Mouse (Mus musculus): ENCODE results near the gene Nup107. TPM values are rescaled to one million over a fixed set of nuclear protein-coding genes. Genes with fewer than 3 reads are reported as not detected.

The Nup107 gene
- polyA plus RNA-seq, 1 experiment from 2014 or later: 39.1 TPM

DNA sequence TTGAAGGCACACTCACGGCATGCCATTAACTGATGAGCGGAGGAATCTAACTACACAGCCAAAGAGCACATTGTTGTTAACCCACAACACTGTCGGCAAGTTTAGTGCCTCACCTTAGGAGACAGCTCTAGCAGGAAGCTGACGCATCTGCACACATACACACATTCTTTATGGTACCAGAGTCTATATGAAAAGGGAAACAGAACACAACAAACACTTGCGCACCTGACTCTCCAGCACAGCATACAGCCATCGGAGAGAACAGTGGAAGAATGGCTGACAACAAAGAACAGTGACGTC lies 24.4 kb downstream of the Nup107 start:
- WGBS: 91% methylated on average over 7 of the region's 7 CpGs
- H3K36me3 ChIP-seq (replicated peaks; ENCODE audit: control insufficient read depth, insufficient read depth): peaks cover 88% of the 10 kb centered on the region

DNA sequence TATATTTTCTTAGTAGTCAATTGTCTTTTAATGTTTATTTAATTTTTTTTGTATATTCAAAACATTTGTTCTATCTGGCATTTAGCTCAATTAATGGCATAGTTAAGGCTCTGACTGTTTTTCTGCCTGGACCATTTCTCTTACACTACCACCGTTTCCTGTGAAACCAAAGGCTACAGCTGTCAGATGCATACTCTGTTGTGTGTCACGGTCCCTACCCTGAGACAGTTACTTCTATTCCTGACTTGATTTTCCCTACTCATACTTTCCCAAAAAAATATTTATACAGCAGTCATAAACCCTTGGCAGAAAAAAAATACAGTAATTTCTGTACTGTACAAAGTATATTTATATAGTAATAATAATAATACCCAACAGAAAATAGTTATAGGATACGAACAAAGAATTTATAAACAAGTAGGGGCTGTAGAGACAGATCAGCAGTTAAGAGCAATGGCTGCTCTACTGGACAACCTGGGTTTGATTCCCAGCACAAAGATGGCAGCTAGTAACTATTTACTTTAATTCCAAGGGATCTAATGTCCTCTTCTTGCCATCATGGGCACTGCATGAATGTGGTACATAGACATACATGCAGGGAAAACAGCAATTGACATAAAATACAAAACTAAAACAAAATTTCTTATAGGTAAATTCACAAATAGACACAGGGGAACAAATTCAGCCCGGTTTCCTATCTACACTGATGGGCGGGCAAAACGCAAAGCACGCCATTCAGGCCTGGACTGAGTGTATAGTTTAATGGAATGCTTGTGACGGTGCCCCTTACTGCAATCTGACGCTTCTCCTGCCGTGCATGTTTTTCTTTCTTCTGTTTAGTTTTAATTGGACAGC lies 25.0 kb downstream of the Nup107 start:
- Histone ChIP-seq H3K4me1 (replicated peaks; ENCODE audit: control insufficient read depth, insufficient read depth, low read length) (no peaks in the 10 kb centered on the region), H3K4me3 (replicated peaks; ENCODE audit: low read length) (no peak overlapping the region), H3K9me3 (ENCODE audit: control insufficient read depth, low read length) (no peaks in the 10 kb centered on the region), H3K36me3 (replicated peaks; ENCODE audit: control insufficient read depth, insufficient read depth) (peaks cover 88% of the 10 kb centered on the region), H3K9ac (no peak overlapping the region), H3K27me3 (ENCODE audit: control insufficient read depth, insufficient read depth, low read length) (no peaks in the 10 kb centered on the region), H3K4me2 (replicated peaks) (no peak overlapping the region), H3K27ac (no peak overlapping the region)
- ATAC-seq (ENCODE audit: low FRiP score) (no peak), DNase-seq (ENCODE audit: low spot score) (no peak)
- WGBS: 92% methylated on average over 10 of the region's 10 CpGs

More for the DNA sequence above, 24.4 kb downstream of the Nup107 start:
- no peak overlapping the region for H3K27ac ChIP-seq
- H3K9ac ChIP-seq: no peak overlapping the region
- no peak for ATAC-seq (ENCODE audit: low FRiP score)
- H3K4me1 ChIP-seq (replicated peaks; ENCODE audit: control insufficient read depth, insufficient read depth, low read length): no peaks in the 10 kb centered on the region
- no peak overlapping the region for H3K4me3 ChIP-seq (replicated peaks; ENCODE audit: low read length)
- DNase-seq (ENCODE audit: low spot score): no peak
- no peak overlapping the region for H3K4me2 ChIP-seq (replicated peaks)
- H3K9me3 ChIP-seq (ENCODE audit: control insufficient read depth, low read length): no peaks in the 10 kb centered on the region
- no peaks in the 10 kb centered on the region for H3K27me3 ChIP-seq (ENCODE audit: control insufficient read depth, insufficient read depth, low read length)

DNA sequence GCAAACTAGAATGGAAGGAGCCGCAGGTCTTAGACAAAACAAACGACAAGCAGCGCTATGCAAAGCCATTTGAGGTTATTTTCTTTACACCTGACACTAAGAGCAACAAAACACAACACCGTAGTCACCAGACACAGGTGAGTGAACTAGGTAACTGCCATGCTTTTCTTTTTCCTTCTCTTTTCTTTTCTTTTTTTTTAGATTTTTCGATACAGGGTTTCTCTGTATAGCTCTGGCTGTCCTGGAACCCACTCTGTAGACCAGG lies 25.7 kb downstream of the Nup107 start:
- ATAC-seq (ENCODE audit: low FRiP score) (no peak), DNase-seq (ENCODE audit: low spot score) (no peak)
- 97% methylated on average over 5 of the region's 5 CpGs for WGBS
- no peak overlapping the region for H3K9ac ChIP-seq
- no peaks in the 10 kb centered on the region for H3K4me1 ChIP-seq (replicated peaks; ENCODE audit: control insufficient read depth, insufficient read depth, low read length)
- H3K4me2 ChIP-seq (replicated peaks): no peak overlapping the region
- no peaks in the 10 kb centered on the region for H3K27me3 ChIP-seq (ENCODE audit: control insufficient read depth, insufficient read depth, low read length)
- no peak overlapping the region for H3K27ac ChIP-seq
- H3K4me3 ChIP-seq (replicated peaks; ENCODE audit: low read length): no peak overlapping the region
- peaks cover 89% of the 10 kb centered on the region for H3K36me3 ChIP-seq (replicated peaks; ENCODE audit: control insufficient read depth, insufficient read depth)
- no peaks in the 10 kb centered on the region for H3K9me3 ChIP-seq (ENCODE audit: control insufficient read depth, low read length)

DNA sequence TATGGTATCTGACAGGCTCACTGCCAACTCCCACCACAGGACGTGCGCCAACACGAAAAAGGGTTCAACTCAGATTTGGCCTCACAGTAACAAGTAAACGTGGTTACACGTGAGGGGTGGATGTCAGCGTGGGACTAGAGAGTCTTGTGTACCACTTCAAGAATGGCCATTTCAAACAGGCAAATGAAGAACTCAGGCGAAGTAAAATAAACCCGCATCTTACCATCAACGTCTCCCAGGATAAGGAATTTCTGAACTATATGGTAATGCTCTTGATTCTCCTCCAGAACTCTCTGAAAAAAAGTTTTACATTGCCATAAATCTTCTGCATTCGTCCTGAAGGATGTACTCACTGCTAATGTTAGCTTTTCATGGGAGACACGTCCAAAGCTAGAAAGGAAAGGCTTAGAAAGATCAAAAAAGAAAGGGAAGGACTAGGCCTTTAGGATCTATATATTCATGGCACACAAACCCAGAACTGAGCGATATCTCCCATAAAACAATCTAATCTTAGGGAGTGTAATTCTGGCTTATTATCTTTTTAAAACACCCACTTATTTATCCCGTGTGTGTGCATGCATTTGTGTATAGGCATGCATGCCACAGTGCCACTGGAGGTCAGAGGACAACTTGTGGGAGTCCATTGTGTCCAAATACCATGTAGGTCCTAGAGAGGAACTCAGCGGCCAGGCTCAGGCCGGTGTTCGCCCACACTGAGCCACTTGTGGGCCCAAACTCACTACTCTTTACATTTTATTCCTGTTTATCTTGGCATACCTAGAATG lies 26.2 kb downstream of the Nup107 start:
- peaks cover 89% of the 10 kb centered on the region for H3K36me3 ChIP-seq (replicated peaks; ENCODE audit: control insufficient read depth, insufficient read depth)
- 94% methylated on average over 16 of the region's 16 CpGs for WGBS

DNA sequence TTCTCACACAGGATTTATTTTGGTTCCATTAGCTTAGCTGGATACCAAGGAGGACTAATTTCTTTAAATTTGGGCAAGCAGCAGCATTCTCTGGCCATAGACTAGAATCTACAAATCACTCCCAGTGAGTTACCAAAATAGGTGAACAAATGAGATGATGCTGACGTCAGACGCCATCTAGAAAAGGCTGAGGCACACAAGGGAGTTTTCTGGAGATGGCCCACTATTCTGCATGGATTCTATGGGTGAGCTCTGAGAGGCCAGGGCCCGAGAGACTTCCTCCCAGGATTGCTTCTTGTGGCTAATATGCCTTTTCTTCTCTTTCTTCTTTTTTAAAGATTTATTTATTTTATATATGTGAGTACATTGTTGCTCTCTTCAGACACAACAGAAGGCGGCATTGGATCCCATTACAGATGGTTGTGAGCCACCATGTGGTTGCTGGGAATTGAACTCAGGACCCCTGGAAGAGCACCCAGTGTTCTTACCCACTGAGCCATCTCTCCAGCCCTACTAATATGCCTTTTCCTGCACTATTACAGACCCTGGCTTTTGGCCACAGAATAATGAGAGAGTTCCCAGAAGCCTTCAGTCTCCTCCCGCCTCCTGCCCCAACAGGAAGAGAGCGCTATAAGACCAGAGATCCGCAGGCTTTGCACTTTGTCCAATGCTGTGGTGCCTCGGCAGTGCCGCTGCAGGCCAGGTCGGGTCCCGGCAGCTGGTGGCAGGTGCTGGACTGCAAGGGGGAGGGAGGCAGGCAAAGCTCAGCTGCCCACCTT lies 27.2 kb downstream of the Nup107 start:
- no peak for ATAC-seq (ENCODE audit: low FRiP score)
- no peak overlapping the region for H3K9ac ChIP-seq
- H3K4me2 ChIP-seq (replicated peaks): no peak overlapping the region
- WGBS: 94% methylated on average over 11 of the region's 11 CpGs
- H3K36me3 ChIP-seq (replicated peaks; ENCODE audit: control insufficient read depth, insufficient read depth): peaks cover 89% of the 10 kb centered on the region
- H3K4me3 ChIP-seq (replicated peaks; ENCODE audit: low read length): no peak overlapping the region
- H3K9me3 ChIP-seq (ENCODE audit: control insufficient read depth, low read length): no peaks in the 10 kb centered on the region
- no peak overlapping the region for H3K27ac ChIP-seq
- H3K4me1 ChIP-seq (replicated peaks; ENCODE audit: control insufficient read depth, insufficient read depth, low read length): no peaks in the 10 kb centered on the region
- DNase-seq (ENCODE audit: low spot score): no peak
- no peaks in the 10 kb centered on the region for H3K27me3 ChIP-seq (ENCODE audit: control insufficient read depth, insufficient read depth, low read length)

More for the DNA sequence above, 26.2 kb downstream of the Nup107 start:
- no peak overlapping the region for H3K4me2 ChIP-seq (replicated peaks)
- H3K27me3 ChIP-seq (ENCODE audit: control insufficient read depth, insufficient read depth, low read length): no peaks in the 10 kb centered on the region
- H3K9ac ChIP-seq: no peak overlapping the region
- no peak overlapping the region for H3K4me3 ChIP-seq (replicated peaks; ENCODE audit: low read length)
- H3K4me1 ChIP-seq (replicated peaks; ENCODE audit: control insufficient read depth, insufficient read depth, low read length): no peaks in the 10 kb centered on the region
- H3K27ac ChIP-seq: no peak overlapping the region
- DNase-seq (ENCODE audit: low spot score): no peak
- no peak for ATAC-seq (ENCODE audit: low FRiP score)
- no peaks in the 10 kb centered on the region for H3K9me3 ChIP-seq (ENCODE audit: control insufficient read depth, low read length)

DNA sequence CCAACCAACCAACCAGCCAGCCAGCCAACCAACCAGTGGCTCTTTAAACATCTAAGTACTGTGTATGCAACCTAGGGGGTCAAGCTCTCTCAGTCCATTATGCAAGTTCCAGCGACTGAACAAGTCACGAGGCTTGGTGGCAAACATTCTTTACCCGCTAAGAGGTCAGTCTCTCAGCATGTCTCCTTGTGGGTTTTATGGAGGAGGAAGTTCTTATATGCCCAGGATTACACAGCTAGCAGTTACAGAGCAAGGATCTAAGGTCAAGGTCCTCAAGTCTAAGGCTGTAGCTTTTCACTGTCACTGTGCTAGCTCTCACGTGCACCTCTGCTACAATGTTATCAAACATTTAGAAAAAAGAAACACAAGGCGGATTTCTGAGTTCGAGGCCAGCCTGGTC lies 27.9 kb downstream of the Nup107 start:
- H3K27me3 ChIP-seq (ENCODE audit: control insufficient read depth, insufficient read depth, low read length): no peaks in the 10 kb centered on the region
- ATAC-seq (ENCODE audit: low FRiP score) (no peak), DNase-seq (ENCODE audit: low spot score) (no peak)
- H3K9ac ChIP-seq: no peak overlapping the region
- H3K9me3 ChIP-seq (ENCODE audit: control insufficient read depth, low read length): no peaks in the 10 kb centered on the region
- no peak overlapping the region for H3K4me2 ChIP-seq (replicated peaks)
- H3K4me3 ChIP-seq (replicated peaks; ENCODE audit: low read length): no peak overlapping the region
- H3K27ac ChIP-seq: no peak overlapping the region
- peaks cover 89% of the 10 kb centered on the region for H3K36me3 ChIP-seq (replicated peaks; ENCODE audit: control insufficient read depth, insufficient read depth)
- no peaks in the 10 kb centered on the region for H3K4me1 ChIP-seq (replicated peaks; ENCODE audit: control insufficient read depth, insufficient read depth, low read length)
- 83% methylated on average over 6 of the region's 6 CpGs for WGBS

DNA sequence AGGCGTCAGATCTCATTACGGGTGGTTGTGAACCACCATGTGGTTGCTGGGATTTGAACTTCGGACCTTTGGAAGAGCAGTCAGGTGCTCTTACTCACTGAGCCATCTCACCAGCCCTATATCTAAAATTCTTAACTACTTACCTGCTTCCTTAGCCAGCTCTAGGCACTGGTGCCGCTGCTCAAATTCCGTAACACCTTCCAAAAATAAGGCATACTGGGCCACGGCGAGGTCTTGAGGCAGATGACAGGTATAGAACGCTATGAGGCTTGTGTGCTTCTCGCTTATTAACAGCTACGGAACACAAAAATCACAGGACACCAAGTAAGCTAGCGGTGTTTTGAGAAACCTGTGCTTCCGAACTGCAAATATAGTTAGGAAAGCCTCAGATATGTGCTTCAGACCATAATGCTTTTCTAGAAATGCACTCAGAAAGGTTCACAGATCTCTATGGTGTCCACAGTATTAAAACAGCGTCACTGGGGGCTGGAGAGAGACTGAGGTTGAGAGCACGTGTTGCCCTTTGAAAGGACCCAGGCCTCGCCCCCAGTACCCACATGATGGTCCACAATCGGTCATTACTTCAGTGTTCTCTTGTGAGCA lies 28.8 kb downstream of the Nup107 start:
- Histone ChIP-seq H3K27ac (no peak overlapping the region), H3K4me1 (replicated peaks; ENCODE audit: control insufficient read depth, insufficient read depth, low read length) (no peaks in the 10 kb centered on the region), H3K36me3 (replicated peaks; ENCODE audit: control insufficient read depth, insufficient read depth) (peaks cover 96% of the 10 kb centered on the region), H3K4me3 (replicated peaks; ENCODE audit: low read length) (no peak overlapping the region), H3K9ac (no peak overlapping the region), H3K4me2 (replicated peaks) (no peak overlapping the region), H3K27me3 (ENCODE audit: control insufficient read depth, insufficient read depth, low read length) (no peaks in the 10 kb centered on the region), H3K9me3 (ENCODE audit: control insufficient read depth, low read length) (no peaks in the 10 kb centered on the region)
- WGBS: 97% methylated on average over 16 of the region's 16 CpGs
- ATAC-seq (ENCODE audit: low FRiP score) (no peak), DNase-seq (ENCODE audit: low spot score) (no peak)

DNA sequence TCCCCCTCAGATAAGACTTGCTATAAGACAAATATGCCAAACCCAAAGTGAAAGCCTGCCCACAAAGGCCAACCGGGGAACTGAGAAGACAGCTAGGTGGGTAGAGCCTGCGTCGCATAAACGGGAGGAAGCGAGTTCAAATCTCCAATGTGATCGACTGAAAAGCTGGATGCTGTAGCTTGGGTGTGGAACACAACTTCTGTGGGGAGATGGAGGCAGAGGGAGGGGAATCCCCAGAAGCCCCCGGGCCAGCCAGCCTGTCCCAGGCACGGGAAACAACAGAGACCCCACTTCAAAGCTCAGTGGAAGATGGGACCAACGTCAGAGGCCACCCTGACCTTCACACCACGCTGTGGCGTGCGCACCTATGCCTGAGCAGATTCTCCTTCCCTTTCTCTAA lies 29.5 kb downstream of the Nup107 start:
- no peak overlapping the region for H3K9ac ChIP-seq
- H3K4me1 ChIP-seq (replicated peaks; ENCODE audit: control insufficient read depth, insufficient read depth, low read length): no peaks in the 10 kb centered on the region
- WGBS: 97% methylated on average over 12 of the region's 12 CpGs
- no peak for ATAC-seq (ENCODE audit: low FRiP score)
- H3K27ac ChIP-seq: no peak overlapping the region
- H3K36me3 ChIP-seq (replicated peaks; ENCODE audit: control insufficient read depth, insufficient read depth): peaks cover 97% of the 10 kb centered on the region
- no peak overlapping the region for H3K4me3 ChIP-seq (replicated peaks; ENCODE audit: low read length)
- no peaks in the 10 kb centered on the region for H3K9me3 ChIP-seq (ENCODE audit: control insufficient read depth, low read length)
- DNase-seq (ENCODE audit: low spot score): no peak
- H3K27me3 ChIP-seq (ENCODE audit: control insufficient read depth, insufficient read depth, low read length): no peaks in the 10 kb centered on the region
- no peak overlapping the region for H3K4me2 ChIP-seq (replicated peaks)

DNA sequence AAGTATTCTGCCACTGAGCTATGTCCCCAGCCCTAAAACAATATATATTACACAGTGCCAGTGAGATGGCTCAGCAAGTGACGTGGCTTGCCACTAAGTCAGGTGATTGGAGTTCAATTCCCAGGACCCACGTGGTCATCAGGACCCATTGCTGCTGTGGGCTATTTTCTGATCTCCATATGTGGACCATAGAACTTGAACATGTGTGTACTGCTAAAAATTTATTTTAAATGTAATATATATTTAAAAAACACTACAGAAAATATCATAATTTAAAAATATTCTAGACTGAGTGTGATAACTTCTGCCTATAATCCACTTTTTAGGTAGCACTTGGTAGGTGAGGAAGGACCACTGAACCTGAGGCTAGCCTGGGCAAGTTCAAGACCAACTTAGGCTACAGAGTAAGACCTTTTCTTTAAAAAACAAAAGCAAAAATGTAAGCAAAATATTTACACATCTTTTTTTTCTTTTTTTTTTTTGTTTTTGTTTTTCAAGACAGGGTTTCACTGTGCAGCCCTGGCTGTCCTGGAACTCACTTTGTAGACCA lies 30.1 kb downstream of the Nup107 start:
- Histone ChIP-seq H3K9me3 (ENCODE audit: control insufficient read depth, low read length) (no peaks in the 10 kb centered on the region), H3K27ac (no peak overlapping the region), H3K9ac (no peak overlapping the region), H3K36me3 (replicated peaks; ENCODE audit: control insufficient read depth, insufficient read depth) (peaks cover 97% of the 10 kb centered on the region), H3K4me2 (replicated peaks) (no peak overlapping the region), H3K4me1 (replicated peaks; ENCODE audit: control insufficient read depth, insufficient read depth, low read length) (no peaks in the 10 kb centered on the region), H3K27me3 (ENCODE audit: control insufficient read depth, insufficient read depth, low read length) (no peaks in the 10 kb centered on the region), H3K4me3 (replicated peaks; ENCODE audit: low read length) (no peak overlapping the region)
- 92% methylated on average over 2 of the region's 2 CpGs for WGBS
- no peak for ATAC-seq (ENCODE audit: low FRiP score)
- no peak for DNase-seq (ENCODE audit: low spot score)
